Mouse (Mus musculus) thymus, adult 2 months (tissue): ENCODE results near the gene Arpp21. TPM values are rescaled to one million over a fixed set of nuclear protein-coding genes. Genes with fewer than 3 reads are reported as not detected.

Experiments used
- DNase-seq: peaks from one replicate; pipeline ENCODE4 v3.0.0; 2021
- H3K27ac ChIP-seq: fragments of 200-500 bp; 2 replicates; pipeline ENCODE4 v1.5.1; 2012; ENCODE audit warnings: low read length, control low read depth; ENCODE audit not compliant: control insufficient read depth, insufficient read depth
- H3K27me3 ChIP-seq: fragments of 200-500 bp; 2 replicates; pipeline ENCODE4 v1.6.1; 2012; ENCODE audit warnings: mild to moderate bottlenecking, low read length, moderate library complexity, mixed read lengths; ENCODE audit not compliant: control insufficient read depth, insufficient read depth
- H3K36me3 ChIP-seq: fragments of 200-500 bp; 2 replicates; pipeline ENCODE4 v1.6.1; 2012; ENCODE audit warnings: mild to moderate bottlenecking, low read length, moderate library complexity; ENCODE audit not compliant: control insufficient read depth, insufficient read depth
- H3K4me1 ChIP-seq: fragments of 200-500 bp; replicated peaks from 2 replicates; pipeline ENCODE4 v1.6.1; 2012; ENCODE audit warnings: low read length; ENCODE audit not compliant: control insufficient read depth, insufficient read depth
- H3K4me3 ChIP-seq: fragments of 200-500 bp; 2 replicates; pipeline ENCODE4 v1.5.1; 2012; ENCODE audit warnings: mild to moderate bottlenecking, low read length, control low read depth, moderate library complexity; ENCODE audit not compliant: control insufficient read depth, insufficient read depth
- CTCF ChIP-seq: fragments of 200-500 bp; IDR thresholded peaks from 2 replicates; pipeline ENCODE4 v1.5.1; 2012; ENCODE audit warnings: mild to moderate bottlenecking, control low read depth, low read length, moderate library complexity, borderline replicate concordance; ENCODE audit not compliant: control insufficient read depth, poor library complexity, insufficient read depth; ENCODE audit errors: extremely low read depth
- POLR2A ChIP-seq: fragments of 200-500 bp; IDR thresholded peaks from 2 replicates; pipeline ENCODE4 v1.6.1; 2012; ENCODE audit warnings: mild to moderate bottlenecking, low read length, control low read depth, moderate library complexity; ENCODE audit not compliant: control insufficient read depth, poor library complexity, insufficient read depth; ENCODE audit errors: extremely low read depth
- WGBS: fragments of 180-500 bp; shearing (Covaris S2); methylation state at CpG from one replicate; pipeline ENCODE4 v1.1.7; 2018; 5-methylcytosine and 5-hydroxymethylcytosine counted together
- polyA plus RNA-seq: library from polyadenylated mRNA; depleted of rRNA; stranded (reverse); fragments of >200 nt; gene quantifications from 2 replicates; pipeline ENCODE4 v1.2.3, GENCODE M21; 2012; rRNA removed

The Arpp21 gene
- polyA plus RNA-seq: 578 and 597 TPM in 2 replicates

DNA sequence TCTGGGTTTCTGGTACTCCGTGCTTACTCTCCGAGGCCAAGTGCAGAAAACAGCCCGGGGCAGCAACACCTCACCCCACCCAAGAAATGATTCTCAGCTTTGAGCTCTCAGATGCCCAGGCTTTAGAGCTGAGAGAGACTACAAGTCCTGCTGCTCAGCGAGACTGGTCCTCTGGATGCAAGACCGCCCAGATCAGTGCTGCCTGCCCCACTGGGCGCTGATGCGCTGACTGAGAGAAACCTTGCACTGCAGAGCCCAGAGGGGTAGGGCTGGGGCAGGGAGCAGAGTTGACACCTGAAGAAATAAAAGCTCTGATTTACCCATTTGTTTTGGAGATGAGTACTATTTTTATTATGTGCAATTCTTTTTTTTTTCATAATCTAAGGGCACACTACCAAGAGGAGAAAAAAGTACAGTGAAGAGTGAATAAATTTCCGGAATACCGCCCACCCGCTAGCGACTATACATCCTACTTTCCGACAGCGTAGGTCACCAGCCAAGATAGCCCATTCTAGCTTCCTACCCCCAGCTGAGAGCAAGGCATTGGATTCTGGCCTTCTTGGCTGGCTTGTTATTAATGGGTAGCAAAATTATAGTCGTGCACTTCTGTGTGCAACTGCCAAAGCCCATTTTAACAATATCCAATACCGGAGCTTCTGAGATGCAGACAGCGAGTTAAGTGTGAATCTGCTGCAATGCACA, at the start of gene Arpp21:
Gene Arpp21 (minus strand): TSS at position 243 of the 702 bp plus-strand sequence.
- DNase-seq: no peak
- no peak for TF ChIP-seq CTCF
- TF ChIP-seq POLR2A: peak; percentile 33; the same call in 1 of the 2 replicates
- no peaks in the 10 kb centered on the region for H3K36me3 ChIP-seq
- no peaks in the 10 kb centered on the region for H3K27me3 ChIP-seq
- 56% methylated on average over 16 of the region's 16 CpGs for WGBS
- peaks cover 4% of the 10 kb centered on the region; the same call in 1 of the 2 replicates for H3K4me1 ChIP-seq
- H3K4me3 ChIP-seq: peak within 1 kb of the TSS; percentile 98
- H3K27ac ChIP-seq: peak within 1 kb of the TSS; percentile 76

DNA sequence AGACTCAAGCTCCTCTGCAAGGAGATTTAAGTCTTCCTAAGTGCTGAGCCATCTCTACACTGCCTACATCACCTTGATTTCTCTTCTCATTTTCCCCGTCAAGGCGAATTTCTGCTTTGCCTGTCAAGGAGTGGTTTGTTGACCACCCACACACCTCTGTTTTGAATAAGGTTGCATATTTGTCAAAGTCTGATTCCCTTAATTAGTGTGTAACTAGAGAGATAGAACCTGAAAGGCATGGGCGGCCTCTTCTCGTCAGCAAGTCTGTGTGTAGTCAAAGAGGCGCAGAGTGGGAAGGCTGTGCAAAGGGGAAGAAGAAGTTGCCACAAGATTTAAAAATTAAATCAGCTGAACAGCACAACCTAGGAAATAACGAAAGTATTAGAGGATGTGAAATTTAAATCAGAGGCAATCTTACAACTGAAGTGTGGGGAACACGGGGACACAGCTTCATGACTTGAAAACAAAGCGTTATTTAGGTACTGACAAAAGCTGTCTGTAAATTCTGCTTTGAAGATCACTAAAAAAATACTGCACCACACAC, 36.8 kb upstream of the Arpp21 start:
- H3K36me3 ChIP-seq: no peaks in the 10 kb centered on the region
- no peak overlapping the region for H3K27ac ChIP-seq
- H3K4me3 ChIP-seq: no peak overlapping the region
- DNase-seq: no peak
- H3K27me3 ChIP-seq: no peaks in the 10 kb centered on the region
- 65% methylated on average over 8 of the region's 8 CpGs for WGBS
- TF ChIP-seq POLR2A (no peak), CTCF (no peak)
- no peaks in the 10 kb centered on the region for H3K4me1 ChIP-seq

DNA sequence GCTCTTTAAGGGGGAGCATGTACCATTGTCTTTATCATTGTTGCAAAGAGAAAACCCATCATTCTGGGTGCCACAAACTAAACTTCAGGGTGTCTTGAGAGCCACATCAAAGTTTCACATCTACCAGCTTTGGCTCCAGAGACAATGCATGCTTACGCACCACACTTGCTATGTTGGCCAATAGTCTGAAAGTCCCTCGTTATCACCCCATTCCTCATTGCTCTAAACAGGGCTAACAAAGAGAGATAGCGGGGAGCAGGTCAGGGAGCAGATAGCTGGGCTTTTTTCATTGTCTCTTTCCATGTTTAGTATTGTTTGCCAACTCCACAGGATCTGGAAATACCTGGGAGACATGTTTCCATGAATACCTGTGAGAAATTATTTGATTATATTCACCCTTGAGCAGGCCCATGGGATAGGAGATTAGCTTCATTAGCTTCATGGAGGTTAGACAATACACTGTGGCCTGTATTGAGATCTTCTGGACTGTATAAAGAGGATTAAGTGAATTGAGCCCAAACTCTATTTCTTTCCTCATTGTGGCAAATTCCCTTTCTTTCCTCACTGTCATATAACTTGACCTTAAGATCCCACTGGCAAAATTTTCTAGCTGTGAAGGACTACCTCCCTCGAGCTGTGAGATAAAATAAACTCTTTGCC, 29.4 kb upstream of the Arpp21 start:
- WGBS: 78% methylated on average over 4 of the region's 4 CpGs
- H3K27me3 ChIP-seq: no peaks in the 10 kb centered on the region
- H3K27ac ChIP-seq: no peak overlapping the region

DNA sequence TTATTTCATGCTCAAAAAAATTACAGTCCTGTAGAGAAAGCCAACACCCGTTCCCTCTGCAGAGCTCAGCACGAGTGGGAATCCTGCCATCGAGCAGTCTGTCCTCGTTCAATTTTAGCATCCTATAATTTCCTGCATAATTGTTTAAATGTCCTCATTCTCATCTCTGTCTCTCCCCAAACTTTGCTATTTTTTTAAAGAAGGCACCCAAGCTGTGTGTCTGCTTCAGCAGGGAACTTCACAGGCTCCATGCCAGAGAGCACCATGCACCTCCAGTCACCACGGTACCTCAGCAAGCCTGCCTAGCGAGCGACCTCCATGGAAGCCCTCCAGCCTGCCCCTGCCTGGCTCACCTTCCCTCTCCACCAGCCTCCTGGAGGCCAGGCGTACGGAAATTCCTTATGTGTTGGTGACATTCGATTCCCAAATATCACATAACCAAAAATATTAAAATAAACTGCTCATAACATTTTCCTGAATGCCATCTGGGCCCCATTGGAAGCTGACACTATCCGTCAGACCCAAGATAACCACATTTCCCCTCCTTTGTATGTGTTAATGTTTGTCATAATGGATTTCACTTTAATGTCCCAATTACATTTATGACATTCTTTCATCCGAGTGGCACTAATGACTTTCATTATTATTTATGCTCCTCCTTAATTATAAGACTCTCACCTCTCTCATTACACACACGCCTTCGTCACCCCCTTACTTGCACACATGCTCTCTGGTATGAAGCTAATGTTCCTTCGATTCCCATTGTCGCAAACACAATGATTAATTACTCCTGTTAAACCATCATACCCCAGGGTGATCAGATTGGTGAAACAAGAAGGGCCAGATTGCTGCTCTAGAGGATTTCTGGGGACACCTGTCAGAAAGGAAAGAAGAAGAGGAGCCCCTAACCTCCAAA, 26.5 kb upstream of the Arpp21 start:
- Histone ChIP-seq H3K4me1 (0 out of 2 replicates have a peak, but pooled peaks cover 2% of the 10 kb centered on the region), H3K27ac (no peak overlapping the region), H3K36me3 (no peaks in the 10 kb centered on the region), H3K4me3 (no peak overlapping the region), H3K27me3 (no peaks in the 10 kb centered on the region)
- TF ChIP-seq POLR2A (no peak), CTCF (no peak)
- WGBS: 96% methylated on average over 16 of the region's 16 CpGs
- no peak for DNase-seq

More for the DNA sequence above, 29.4 kb upstream of the Arpp21 start:
- no peaks in the 10 kb centered on the region for H3K36me3 ChIP-seq
- no peak for TF ChIP-seq CTCF
- no peak for TF ChIP-seq POLR2A
- no peak overlapping the region for H3K4me3 ChIP-seq
- H3K4me1 ChIP-seq: 0 out of 2 replicates have a peak, but pooled peaks cover 2% of the 10 kb centered on the region
- DNase-seq: no peak

DNA sequence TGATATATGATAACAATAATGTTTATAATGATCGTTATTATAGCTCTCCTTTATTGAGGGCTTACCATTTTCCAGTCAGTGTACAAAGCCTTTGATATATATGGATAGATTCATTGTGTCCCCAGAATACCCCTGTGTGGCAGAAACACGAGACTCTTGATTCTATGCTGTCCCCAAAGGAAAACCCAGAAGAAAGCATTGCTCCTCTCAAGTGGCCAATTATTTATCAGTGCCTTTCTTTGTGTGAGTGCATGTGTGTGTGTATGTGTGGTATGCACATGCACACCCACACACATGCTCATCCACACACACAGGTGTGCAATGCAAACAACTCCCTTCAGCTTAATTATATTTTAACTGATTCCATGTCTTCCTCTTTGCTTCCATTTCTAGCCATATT, 25.8 kb upstream of the Arpp21 start:
- TF ChIP-seq POLR2A (no peak), CTCF (no peak)
- no peak for DNase-seq

More for the DNA sequence above, 25.8 kb upstream of the Arpp21 start:
- WGBS: 99% methylated on average over 2 of the region's 2 CpGs
- H3K4me1 ChIP-seq: 0 out of 2 replicates have a peak, but pooled peaks cover 2% of the 10 kb centered on the region
- no peak overlapping the region for H3K4me3 ChIP-seq
- no peaks in the 10 kb centered on the region for H3K27me3 ChIP-seq
- no peaks in the 10 kb centered on the region for H3K36me3 ChIP-seq
- no peak overlapping the region for H3K27ac ChIP-seq
